Mouse (Mus musculus) limb, embryonic 13.5 days (tissue): ENCODE data around the gene Chac1. TPM values are rescaled to one million over a fixed set of nuclear protein-coding genes. Genes with fewer than 3 reads are reported as not detected.
A peak's percentile ranks its signal among the peaks of the same experiment; 100 is the strongest.

Source experiments
- ATAC-seq: fragments of 200-750 bp; cut with Nextera tagmentation; 2 replicates; pipeline ENCODE4 v1.8.0; 2017; ENCODE audit warnings: low read depth, moderate number of reproducible peaks, moderate TSS enrichment; ENCODE audit not compliant: low FRiP score
- H3K27ac ChIP-seq: fragments of 300-500 bp; sonication (generic); 2 replicates; pipeline ENCODE4 v1.5.1; 2015; ENCODE audit warnings: inconsistent platforms, mild to moderate bottlenecking, moderate library complexity
- H3K27me3 ChIP-seq: fragments of 300-500 bp; sonication (generic); 2 replicates; pipeline ENCODE4 v1.6.1; 2015; ENCODE audit warnings: mild to moderate bottlenecking, inconsistent platforms
- H3K36me3 ChIP-seq: fragments of 300-500 bp; sonication (generic); 2 replicates; pipeline ENCODE4 v1.6.1; 2015; ENCODE audit warnings: inconsistent platforms, mild to moderate bottlenecking, moderate library complexity
- H3K4me1 ChIP-seq: fragments of 300-500 bp; sonication (generic); 2 replicates; pipeline ENCODE4 v1.6.1; 2015; ENCODE audit warnings: inconsistent platforms
- H3K4me2 ChIP-seq: fragments of 300-500 bp; sonication (generic); replicated peaks from 2 replicates; pipeline ENCODE4 v1.6.1; 2015; ENCODE audit warnings: inconsistent platforms, mild to moderate bottlenecking, moderate library complexity
- H3K4me3 ChIP-seq: fragments of 300-500 bp; sonication (generic); 2 replicates; pipeline ENCODE4 v1.5.1; 2015; ENCODE audit warnings: moderate library complexity, mild to moderate bottlenecking, inconsistent platforms
- H3K9ac ChIP-seq: fragments of 300-500 bp; sonication (generic); 2 replicates; pipeline ENCODE4 v1.6.1; 2015; ENCODE audit warnings: mild to moderate bottlenecking, inconsistent platforms
- H3K9me3 ChIP-seq: fragments of 300-500 bp; sonication (generic); 2 replicates; pipeline ENCODE4 v1.6.1; 2016; ENCODE audit warnings: inconsistent platforms
- WGBS: fragments of 180-500 bp; shearing (Covaris S2); methylation state at CpG from one replicate; pipeline ENCODE4 v1.1.7; 2015; 5-methylcytosine and 5-hydroxymethylcytosine counted together
- polyA plus RNA-seq: library from polyadenylated mRNA; unstranded; fragments of >200 nt; fragmentation: Nextera tagmentation; extraction: Ambion mirVana; gene quantifications from 2 replicates; pipeline ENCODE4 v1.2.1, GENCODE M21; 2015

The Chac1 gene
- polyA plus RNA-seq = 0.70 and 1.0 TPM in 2 replicates

DNA sequence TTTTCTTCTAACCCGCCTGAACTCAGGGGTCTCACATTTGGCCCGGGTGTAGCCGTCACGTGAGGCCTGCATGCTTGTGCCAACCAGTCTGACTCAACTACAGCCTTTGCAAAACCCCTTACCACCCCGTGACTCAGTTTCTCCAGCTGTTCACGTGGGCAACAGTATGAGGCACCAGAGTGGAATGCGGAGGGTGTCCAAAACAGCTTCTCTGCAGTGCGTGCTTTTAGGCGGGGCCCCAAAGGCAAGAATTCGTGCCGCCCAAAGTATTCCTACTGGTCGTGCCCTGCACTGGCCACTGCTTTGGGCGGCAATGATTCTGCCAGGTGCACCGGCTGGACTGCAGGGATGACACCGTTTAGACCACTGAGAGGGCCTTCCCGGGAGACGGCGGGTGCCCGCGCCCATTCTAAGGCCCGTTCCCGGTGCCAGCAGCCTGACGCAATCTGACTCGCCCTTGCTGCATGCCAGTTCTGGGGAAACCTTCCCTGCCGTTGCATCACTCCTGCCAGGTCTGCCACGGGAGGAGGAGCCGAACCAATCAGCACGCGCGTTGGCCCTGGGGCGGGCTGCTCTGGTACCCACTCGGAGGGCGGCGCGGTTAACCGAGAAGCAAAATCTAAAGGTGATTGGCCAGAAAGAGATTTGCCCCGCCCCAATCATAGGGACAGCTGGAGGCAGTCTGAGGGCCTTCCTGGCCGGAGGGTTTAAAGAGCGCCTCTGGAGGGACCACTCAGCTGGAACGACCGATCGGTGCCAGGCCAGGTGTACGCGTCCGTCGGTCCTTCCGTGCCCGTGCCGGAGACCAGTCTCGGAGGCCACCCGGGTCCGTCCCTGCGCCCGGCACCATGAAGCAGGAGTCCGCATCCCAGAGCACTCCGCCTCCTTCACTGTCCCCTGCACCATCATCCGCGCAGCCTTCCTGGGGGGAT, at the start of gene Chac1:
Gene Chac1 (plus strand): TSS at position 675 of the 932 bp plus-strand sequence.
- peaks cover 37% of the 10 kb centered on the region for H3K27me3 ChIP-seq

DNA sequence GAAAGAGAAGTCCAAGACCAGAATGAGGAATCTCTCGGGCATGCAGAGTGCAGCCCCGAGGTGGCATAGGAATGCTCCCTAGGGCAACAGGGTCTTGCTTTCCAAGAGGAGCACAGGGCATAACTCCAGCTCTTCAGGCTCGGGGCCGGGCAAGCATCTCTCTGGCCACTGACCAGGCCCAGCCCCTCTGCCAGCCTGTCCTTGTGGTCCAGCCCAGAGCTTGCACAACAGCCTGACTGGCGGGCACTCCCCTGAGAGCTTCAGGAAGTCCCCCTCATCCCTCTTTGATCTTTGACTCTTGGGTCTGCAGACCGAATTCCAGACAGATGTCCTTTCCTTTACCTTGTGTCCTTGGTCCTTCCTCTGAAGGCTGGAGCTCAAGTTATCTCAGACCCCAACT, 48.2 kb upstream of the Chac1 start:
- no peak overlapping the region for H3K4me2 ChIP-seq
- no peaks in the 10 kb centered on the region for H3K9me3 ChIP-seq
- H3K27ac ChIP-seq = no peak overlapping the region
- whole genome bisulfite sequencing = 53% methylated on average over 6 of the region's 6 CpGs
- no peak for ATAC-seq
- H3K9ac ChIP-seq = no peak overlapping the region
- H3K4me1 ChIP-seq = peaks cover 28% of the 10 kb centered on the region
- peaks cover 27% of the 10 kb centered on the region for H3K36me3 ChIP-seq
- no peak overlapping the region for H3K4me3 ChIP-seq
- no peaks in the 10 kb centered on the region for H3K27me3 ChIP-seq

More for the DNA sequence above, at the start of gene Chac1:
- H3K4me1 ChIP-seq = peaks cover 6% of the 10 kb centered on the region
- H3K4me3 ChIP-seq = peak within 1 kb of the TSS; percentile 57
- 6% methylated on average over 58 of the region's 58 CpGs for WGBS
- peak within 1 kb of the TSS; percentile 93 for H3K4me2 ChIP-seq
- H3K9me3 ChIP-seq = no peaks in the 10 kb centered on the region
- peak within 1 kb of the TSS; percentile 70 for H3K9ac ChIP-seq
- H3K36me3 ChIP-seq = no peaks in the 10 kb centered on the region
- H3K27ac ChIP-seq = no peak within 1 kb of the TSS
- peak; percentile 93 for ATAC-seq

DNA sequence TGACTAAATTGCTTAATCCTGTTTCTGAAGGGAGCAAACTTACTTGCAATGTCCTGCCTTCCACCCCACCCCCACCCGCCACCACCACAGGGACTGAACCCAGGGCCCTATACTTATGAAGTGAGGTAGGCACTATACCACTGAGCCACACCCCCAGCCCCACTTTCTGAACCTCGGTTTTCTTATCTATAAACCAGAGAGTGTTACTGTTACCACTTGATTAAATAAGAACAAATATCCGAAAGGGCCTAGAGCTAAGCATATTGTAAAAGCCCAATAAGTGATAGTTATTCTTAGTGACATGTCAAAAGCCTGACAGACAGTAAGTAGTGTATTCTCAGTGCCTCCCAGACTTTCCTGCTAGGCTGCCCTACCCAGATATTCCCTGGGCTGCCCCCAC, 46.6 kb upstream of the Chac1 start:
- no peak for ATAC-seq
- H3K9me3 ChIP-seq = no peaks in the 10 kb centered on the region
- H3K4me3 ChIP-seq = no peak overlapping the region
- peaks cover 12% of the 10 kb centered on the region for H3K36me3 ChIP-seq
- no peak overlapping the region for H3K27ac ChIP-seq
- H3K9ac ChIP-seq = no peak overlapping the region
- WGBS = 61% methylated on average over 3 of the region's 3 CpGs
- no peak overlapping the region for H3K4me2 ChIP-seq
- H3K27me3 ChIP-seq = no peaks in the 10 kb centered on the region
- H3K4me1 ChIP-seq = peaks cover 28% of the 10 kb centered on the region

DNA sequence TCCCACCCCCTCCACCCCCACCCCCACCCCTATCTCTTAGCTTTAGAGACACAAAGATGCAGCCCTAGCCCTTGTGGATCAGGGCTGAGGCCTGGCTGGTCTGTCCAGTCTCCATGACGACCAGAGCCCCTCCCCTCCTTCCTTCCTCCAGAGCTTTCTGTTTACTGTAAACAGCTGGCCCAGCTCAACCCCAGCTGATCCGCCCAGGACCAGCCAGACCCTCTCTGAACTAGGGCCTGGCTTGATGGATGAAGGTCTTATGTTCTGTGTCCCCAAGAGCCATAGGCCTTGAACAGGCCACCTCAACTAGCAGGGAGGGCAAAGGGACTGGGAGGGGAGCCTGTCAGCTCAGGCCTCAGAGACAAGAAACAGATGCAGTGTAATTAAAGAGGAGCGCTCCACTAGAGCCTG, 46.2 kb upstream of the Chac1 start:
- H3K4me1 ChIP-seq = peaks cover 27% of the 10 kb centered on the region
- no peaks in the 10 kb centered on the region for H3K27me3 ChIP-seq
- no peak overlapping the region for H3K4me3 ChIP-seq
- no peak for ATAC-seq
- no peak overlapping the region for H3K27ac ChIP-seq
- H3K9me3 ChIP-seq = no peaks in the 10 kb centered on the region
- 14% methylated on average over 3 of the region's 3 CpGs for WGBS
- no peak overlapping the region for H3K4me2 ChIP-seq
- peaks cover 8% of the 10 kb centered on the region; the same call in 1 of the 2 replicates for H3K36me3 ChIP-seq
- no peak overlapping the region for H3K9ac ChIP-seq

DNA sequence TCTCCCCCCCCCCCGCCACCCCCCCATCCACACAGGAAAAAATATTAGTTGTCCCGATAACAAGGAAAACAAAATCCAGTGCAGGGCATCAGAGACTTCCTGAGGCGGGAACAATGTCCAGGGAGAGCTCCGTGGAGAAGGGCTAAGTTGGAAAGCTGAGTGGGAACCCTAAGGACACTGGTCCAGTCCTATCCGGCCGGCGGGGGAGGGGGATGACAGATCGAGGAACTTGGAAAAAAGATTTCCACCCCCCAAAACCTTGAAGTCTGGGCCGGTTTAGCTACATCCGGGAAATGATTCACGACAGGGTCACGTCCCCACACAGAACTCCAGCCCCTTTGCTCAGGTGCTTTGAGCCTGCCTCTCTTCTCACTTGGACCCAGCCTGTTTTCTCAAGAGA, 39.5 kb upstream of the Chac1 start:
- no peak overlapping the region for H3K27ac ChIP-seq
- H3K4me1 ChIP-seq = peaks cover 11% of the 10 kb centered on the region
- WGBS = 30% methylated on average over 12 of the region's 12 CpGs
- no peak overlapping the region for H3K4me2 ChIP-seq
- H3K4me3 ChIP-seq = no peak overlapping the region
- H3K9ac ChIP-seq = no peak overlapping the region
- no peak for ATAC-seq
- H3K27me3 ChIP-seq = no peaks in the 10 kb centered on the region
- H3K9me3 ChIP-seq = no peaks in the 10 kb centered on the region
- H3K36me3 ChIP-seq = no peaks in the 10 kb centered on the region

DNA sequence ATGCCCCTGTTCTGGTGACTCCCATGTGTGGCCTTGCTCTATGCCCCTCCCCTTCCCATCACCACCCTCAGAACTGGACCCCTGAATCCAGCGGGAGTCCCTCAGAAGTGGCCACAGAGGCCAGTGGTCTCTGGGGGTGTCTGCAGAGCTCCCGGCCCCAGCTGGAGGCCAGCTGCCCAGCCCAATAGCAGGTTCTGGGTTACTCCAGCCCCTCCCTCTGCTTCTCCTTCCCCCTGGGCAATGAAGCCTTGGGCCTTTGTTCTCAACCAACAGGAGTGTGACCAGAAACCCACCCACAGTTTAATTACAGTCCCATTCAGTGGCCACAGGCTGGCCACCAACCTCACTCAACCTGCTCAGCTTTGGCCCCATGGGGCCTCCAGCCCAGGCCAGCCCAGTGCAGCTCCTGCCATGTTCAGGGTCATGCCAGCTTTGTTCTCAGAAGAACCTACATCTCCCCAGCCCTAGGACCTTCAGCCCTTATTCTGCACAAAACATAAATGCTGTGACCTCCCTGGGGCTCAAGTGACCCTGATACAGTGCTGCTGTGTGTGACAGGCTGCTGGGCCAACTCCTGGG, 38.6 kb upstream of the Chac1 start:
- WGBS = 39% methylated on average over 2 of the region's 2 CpGs
- Histone ChIP-seq H3K27me3 (no peaks in the 10 kb centered on the region), H3K36me3 (no peaks in the 10 kb centered on the region), H3K9ac (no peak overlapping the region; the same call in 1 of the 2 replicates), H3K4me1 (peaks cover 11% of the 10 kb centered on the region), H3K4me3 (no peak overlapping the region), H3K27ac (no peak overlapping the region), H3K9me3 (no peaks in the 10 kb centered on the region), H3K4me2 (no peak overlapping the region)
- no peak for ATAC-seq

DNA sequence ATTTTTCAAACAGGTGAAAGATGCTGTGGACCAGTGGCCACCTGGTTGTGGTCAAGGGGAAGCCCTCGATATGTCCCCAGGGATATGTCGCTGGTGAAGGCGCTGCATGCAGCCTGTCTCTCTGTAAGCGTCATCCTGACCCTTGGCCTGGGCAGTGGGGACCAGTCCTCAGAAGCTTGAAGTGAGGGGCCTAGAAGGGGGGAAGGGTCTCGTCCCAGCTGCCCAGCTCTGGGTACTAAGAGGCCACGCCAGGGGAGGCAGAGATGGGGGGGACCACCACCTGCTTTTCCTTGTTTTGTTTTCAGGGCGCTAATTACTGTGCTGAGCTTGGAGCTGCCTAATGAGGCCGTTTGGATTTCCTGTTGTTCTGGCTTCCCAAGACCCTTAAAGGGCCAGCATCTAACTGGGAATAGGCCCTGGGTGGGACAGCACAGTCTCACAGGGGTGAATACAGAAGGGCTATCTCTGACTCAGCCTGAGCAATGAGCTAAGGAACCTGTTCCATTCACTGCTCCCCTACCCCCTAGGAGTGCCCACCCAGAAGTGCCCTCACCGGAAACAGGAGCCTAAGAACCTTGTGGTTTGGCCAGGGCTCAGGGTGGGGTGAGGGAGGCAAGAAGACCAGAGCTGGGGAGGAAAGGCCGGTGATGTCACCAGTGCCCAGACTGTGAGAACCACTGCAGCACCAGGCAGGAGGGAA, 37.1 kb upstream of the Chac1 start:
- Histone ChIP-seq H3K27me3 (no peaks in the 10 kb centered on the region), H3K9me3 (no peaks in the 10 kb centered on the region), H3K4me2 (no peak overlapping the region), H3K27ac (no peak overlapping the region), H3K36me3 (no peaks in the 10 kb centered on the region), H3K9ac (no peak overlapping the region), H3K4me1 (peaks cover 11% of the 10 kb centered on the region), H3K4me3 (no peak overlapping the region)
- ATAC-seq = no peak; the same call in 1 of the 2 replicates
- 16% methylated on average over 10 of the region's 10 CpGs for WGBS

DNA sequence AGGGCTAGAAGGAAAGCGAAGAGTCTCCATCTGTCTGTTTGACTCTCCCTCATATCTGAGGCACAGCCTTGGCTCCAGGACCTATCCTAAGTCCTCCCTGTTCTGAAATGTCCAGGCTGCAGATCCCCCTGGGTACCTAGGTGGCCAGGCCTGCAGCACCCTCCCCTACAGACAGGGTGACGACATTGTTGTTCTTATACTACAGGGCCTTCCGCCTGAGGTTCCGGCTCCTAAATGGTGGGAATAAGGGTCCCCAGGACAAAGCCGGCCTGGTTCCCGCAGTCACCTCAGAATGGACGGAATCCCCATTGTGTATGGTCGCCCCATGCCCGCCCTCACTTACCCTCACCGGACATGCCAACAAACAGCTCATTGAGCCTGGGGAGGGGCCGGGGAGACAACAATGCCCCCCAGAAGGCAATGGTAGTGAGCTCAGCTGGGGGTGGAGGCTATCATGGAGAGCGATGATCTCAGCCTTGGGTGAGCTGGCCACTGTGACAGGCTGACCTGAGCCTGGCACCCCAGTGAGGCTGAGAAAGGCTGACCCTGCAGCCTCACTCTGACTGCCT, 36.2 kb upstream of the Chac1 start:
- Histone ChIP-seq H3K27ac (no peak overlapping the region), H3K4me1 (peaks cover 11% of the 10 kb centered on the region)

DNA sequence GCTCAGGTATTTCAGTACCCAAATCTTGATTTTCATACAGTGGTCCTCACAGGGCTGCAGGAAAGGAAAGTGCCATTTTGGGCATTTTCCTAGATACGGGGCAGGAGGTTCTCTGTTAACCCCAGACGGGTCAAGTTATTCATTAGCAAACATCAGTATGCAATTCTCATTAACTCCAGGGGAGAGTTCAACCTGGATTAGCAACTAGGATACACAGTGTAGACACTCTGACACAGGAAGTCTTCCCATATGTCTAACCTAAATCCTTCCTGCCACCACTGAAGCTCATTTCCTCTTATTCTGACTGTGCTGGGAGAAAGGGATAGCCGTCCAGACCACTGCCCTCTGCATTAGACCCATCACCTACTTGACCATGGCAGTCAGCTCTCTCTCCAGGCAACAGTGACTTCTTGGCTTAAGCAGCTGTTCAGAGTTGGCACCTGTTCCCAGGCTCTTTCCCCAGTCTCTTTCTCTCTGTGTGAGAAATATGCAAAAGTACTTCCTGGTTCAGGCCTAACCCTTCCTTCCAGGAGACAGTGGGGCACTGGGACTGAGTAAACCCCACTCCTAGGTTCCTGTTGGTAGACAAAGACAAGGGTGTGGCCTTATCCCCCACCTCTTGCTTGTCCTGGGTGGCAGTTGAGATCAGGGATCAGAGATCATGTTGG, 32.9 kb upstream of the Chac1 start:
- no peak for ATAC-seq
- H3K9me3 ChIP-seq = no peaks in the 10 kb centered on the region
- H3K27me3 ChIP-seq = peaks cover 37% of the 10 kb centered on the region
- peaks cover 31% of the 10 kb centered on the region for H3K4me1 ChIP-seq
- no peak overlapping the region for H3K4me3 ChIP-seq
- H3K36me3 ChIP-seq = no peaks in the 10 kb centered on the region
- H3K27ac ChIP-seq = no peak overlapping the region
- no peak overlapping the region for H3K9ac ChIP-seq
- WGBS = 68% methylated on average over 3 of the region's 3 CpGs
- H3K4me2 ChIP-seq = no peak overlapping the region

More for the DNA sequence above, 36.2 kb upstream of the Chac1 start:
- H3K27me3 ChIP-seq = peaks cover 5% of the 10 kb centered on the region; the same call in 1 of the 2 replicates
- no peaks in the 10 kb centered on the region for H3K36me3 ChIP-seq
- WGBS = 79% methylated on average over 12 of the region's 12 CpGs
- no peak for ATAC-seq
- no peaks in the 10 kb centered on the region for H3K9me3 ChIP-seq
- H3K4me2 ChIP-seq = no peak overlapping the region
- no peak overlapping the region for H3K4me3 ChIP-seq
- H3K9ac ChIP-seq = no peak overlapping the region

DNA sequence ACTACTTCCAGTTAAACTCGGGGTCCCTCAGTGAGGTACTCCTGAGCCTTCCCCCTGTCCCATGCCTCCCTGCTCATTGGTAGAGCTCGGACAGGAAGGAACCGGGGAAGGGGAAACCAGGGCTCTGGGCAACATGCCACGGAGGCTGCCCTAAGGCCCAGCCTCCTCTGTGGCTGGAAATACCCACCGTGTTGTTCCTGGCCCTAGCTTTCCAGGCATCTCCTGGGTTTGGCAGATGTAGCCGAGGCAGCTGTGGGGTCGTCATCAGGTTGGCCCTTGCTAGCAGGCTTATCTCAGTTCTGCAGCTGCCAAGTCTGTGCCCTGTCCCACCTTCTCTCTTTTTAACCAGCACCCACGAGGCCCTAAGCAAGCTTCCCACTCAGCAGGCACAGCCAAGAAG, 30.5 kb upstream of the Chac1 start:
- H3K9me3 ChIP-seq = no peaks in the 10 kb centered on the region
- 68% methylated on average over 8 of the region's 8 CpGs for WGBS
- H3K9ac ChIP-seq = no peak overlapping the region
- H3K36me3 ChIP-seq = no peaks in the 10 kb centered on the region
- H3K4me3 ChIP-seq = no peak overlapping the region
- H3K4me1 ChIP-seq = peaks cover 39% of the 10 kb centered on the region
- ATAC-seq = no peak
- H3K27me3 ChIP-seq = peaks cover 60% of the 10 kb centered on the region
- no peak overlapping the region for H3K27ac ChIP-seq
- H3K4me2 ChIP-seq = no peak overlapping the region

DNA sequence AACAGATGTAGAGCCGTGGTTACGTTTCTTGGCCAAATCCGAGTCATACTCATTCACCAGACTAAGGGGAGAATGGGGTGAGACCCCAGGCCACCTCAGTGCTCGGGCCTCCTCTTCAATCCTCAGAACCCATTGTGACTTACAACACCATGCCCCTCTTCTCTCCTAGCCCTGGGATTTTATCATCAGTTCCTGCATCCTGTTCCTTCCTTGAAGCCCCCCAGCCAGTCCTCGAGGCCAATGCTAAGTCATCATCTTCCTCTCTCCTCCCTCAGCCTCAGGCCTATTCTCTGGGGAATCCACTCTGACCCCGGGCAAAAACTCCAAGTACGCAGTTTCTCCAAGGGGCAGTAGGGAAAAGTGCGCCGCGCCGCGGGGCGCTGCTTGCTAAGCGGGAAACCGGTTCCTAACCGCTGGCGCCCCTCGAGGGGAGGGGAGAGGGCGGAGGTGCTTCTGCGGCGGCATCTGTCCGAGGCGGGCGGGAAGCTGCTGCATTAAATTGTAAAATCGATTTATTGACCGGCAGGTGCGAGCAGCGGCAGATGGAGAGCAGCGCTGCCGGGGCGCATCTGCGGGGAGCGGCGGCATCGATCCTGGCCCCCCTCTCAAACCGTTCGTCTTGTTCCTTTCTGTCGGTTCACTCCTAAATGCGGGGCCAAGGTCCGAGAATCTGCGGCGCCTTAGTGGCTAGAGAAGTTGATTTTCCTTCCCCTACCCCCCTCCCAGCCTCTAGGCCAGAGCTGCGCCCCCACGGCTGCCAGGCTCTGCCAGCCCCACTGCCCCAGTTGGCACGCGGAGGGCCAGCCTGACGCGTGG, 29.1 kb upstream of the Chac1 start:
- WGBS = 2% methylated on average over 48 of the region's 48 CpGs
- H3K27ac ChIP-seq = no peak overlapping the region
- ATAC-seq = no peak

More for the DNA sequence above, 29.1 kb upstream of the Chac1 start:
- Histone ChIP-seq H3K9me3 (no peaks in the 10 kb centered on the region), H3K4me1 (peaks cover 53% of the 10 kb centered on the region), H3K36me3 (no peaks in the 10 kb centered on the region), H3K9ac (peak overlapping the region; percentile 61), H3K4me2 (peak overlapping the region; percentile 73), H3K4me3 (peak overlapping the region; percentile 40), H3K27me3 (peaks cover 74% of the 10 kb centered on the region)
